Mouse (Mus musculus) heart, postnatal 25 days (tissue): Measurements from ENCODE around the gene Lpcat4. TPM values are rescaled to one million over a fixed set of nuclear protein-coding genes. Genes with fewer than 3 reads are reported as not detected.

Source experiments
- DNase-seq: peaks from one replicate; pipeline ENCODE4 v3.0.0; 2022; ENCODE audit warnings: low spot score
- intact Hi-C: fragments of 180-260 bp; cut with DNase I; formaldehyde crosslinking; loops from one replicate; pipeline ENCODE4 v1.15.1; 2025
- total RNA-seq, 2 experiments: library from RNA; stranded (reverse); gene quantifications; 2 replicates each; pipeline ENCODE4 v1.2.3; 2021

The Lpcat4 gene
- total RNA-seq, 2 experiments from 2014 or later: 2.6 to 3.3 TPM

- DNase-seq: no peak
Measured at GRCm38 (mm10) chr2:112287059-112287458, 47.8 kb downstream of the Lpcat4 start.

DNA sequence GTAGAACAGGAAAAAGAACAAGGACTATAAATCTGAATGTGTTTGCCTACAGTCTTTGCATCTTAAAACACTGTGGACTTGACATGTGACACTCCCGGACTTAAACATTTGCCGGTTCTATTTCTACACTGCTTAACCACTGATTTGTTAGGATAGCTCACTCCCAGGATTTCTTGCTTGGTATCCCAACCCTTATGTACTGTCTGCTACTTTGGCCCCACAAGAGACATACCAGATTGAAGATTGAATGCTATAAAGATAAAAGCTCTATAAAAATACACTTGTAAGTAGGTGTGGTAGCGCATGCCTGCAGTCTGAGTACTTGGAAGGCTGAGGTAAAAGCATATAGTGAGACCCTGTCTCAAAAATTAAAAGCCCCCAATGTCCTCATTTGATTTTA, 50.2 kb downstream of the Lpcat4 start:
- intact Hi-C loops: no loop called here
- DNase-seq: no peak

More at GRCm38 (mm10) chr2:112287059-112287458, 47.8 kb downstream of the Lpcat4 start:
- intact Hi-C loops: no loop called here

DNA sequence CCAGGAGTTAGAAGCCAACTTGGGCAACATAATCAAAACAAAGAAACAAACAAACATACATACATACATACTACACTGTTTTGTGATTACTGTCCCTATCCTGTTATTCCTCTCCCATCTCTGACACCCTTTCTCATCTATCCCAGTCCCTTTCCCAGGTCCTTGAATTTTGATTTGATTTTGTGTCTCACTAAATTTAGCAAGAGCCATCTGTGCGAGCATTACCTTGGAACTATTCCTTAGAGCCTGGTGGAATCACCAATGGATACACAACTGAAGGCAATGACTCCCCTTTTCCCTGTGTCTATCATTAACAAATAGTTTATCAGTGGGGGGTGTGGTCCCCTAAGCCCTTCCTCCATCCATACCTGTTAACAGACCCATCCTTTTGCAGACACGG, 53.6 kb downstream of the Lpcat4 start:
- no peak for DNase-seq
- intact Hi-C loops: no loop called here

GRCm38 (mm10) chr2:112296211-112296610, 56.9 kb downstream of the Lpcat4 start:
- no peak for DNase-seq

More at GRCm38 (mm10) chr2:112296211-112296610, 56.9 kb downstream of the Lpcat4 start:
- intact Hi-C loops: no loop called here

Other genes starting within 250 kb of the Lpcat4 start
- not detected for gene Olfr1309, start 249.2 kb upstream of the Lpcat4 start, total RNA-seq
- not detected for gene Olfr1310, start 226.8 kb upstream of the Lpcat4 start, total RNA-seq
- not detected for gene Olfr1311, start 215.1 kb upstream of the Lpcat4 start, total RNA-seq
- not detected for gene Olfr1312, start 189.2 kb upstream of the Lpcat4 start, total RNA-seq
- gene Olfr1313, start 161.6 kb upstream of the Lpcat4 start, total RNA-seq: not detected
- gene Olfr1314, start 142.7 kb upstream of the Lpcat4 start, total RNA-seq: not detected
- not detected for gene Olfr1315-ps1, start 124.0 kb upstream of the Lpcat4 start, total RNA-seq
- gene Olfr1316, start 104.5 kb upstream of the Lpcat4 start, total RNA-seq: not detected
- gene Olfr1317, start 99.1 kb upstream of the Lpcat4 start, total RNA-seq: not detected
- gene Olfr1318, start 85.3 kb upstream of the Lpcat4 start, total RNA-seq: not detected
- not detected for gene Nutm1, start 19.8 kb downstream of the Lpcat4 start, total RNA-seq
- gene Nop10, start 22.5 kb downstream of the Lpcat4 start, total RNA-seq: 10 to 100 TPM; 62.2 to 64.3 TPM
- gene Slc12a6, start 26.4 kb downstream of the Lpcat4 start, total RNA-seq: 10 to 100 TPM; 34.9 to 37.3 TPM
- under 1 TPM; 0.55 to 0.59 TPM for gene Gm21985, start 26.8 kb downstream of the Lpcat4 start, total RNA-seq
- 10 to 100 TPM; 60.5 to 61.0 TPM for gene Emc4, start 128.6 kb downstream of the Lpcat4 start, total RNA-seq
- gene Katnbl1, start 139.7 kb downstream of the Lpcat4 start, total RNA-seq: 1 to 10 TPM; 4.6 to 4.7 TPM
- 10 to 100 TPM; 15.3 to 15.8 TPM for gene Emc7, start 215.5 kb downstream of the Lpcat4 start, total RNA-seq
- not detected for gene Chrm5, start 241.3 kb downstream of the Lpcat4 start, total RNA-seq